Mouse (Mus musculus) right cerebral cortex, adult 18-20 months (tissue): ENCODE measurements at regions not wholly inside any gene's neighbourhood (a gene's known extent, or its start where the extent isn't known, plus 50 kb on each side); places are given as distances from the start of the nearest gene placed in this dataset.
"Not testable (repeated sequence)": the region's sequence is repeated elsewhere in the genome, so short reads cannot be mapped to it uniquely, and the experiment has no call there.

Source experiments
- DNase-seq: peaks from one replicate; pipeline ENCODE4 v3.0.0; 2022; ENCODE audit warnings: mixed read lengths

DNA sequence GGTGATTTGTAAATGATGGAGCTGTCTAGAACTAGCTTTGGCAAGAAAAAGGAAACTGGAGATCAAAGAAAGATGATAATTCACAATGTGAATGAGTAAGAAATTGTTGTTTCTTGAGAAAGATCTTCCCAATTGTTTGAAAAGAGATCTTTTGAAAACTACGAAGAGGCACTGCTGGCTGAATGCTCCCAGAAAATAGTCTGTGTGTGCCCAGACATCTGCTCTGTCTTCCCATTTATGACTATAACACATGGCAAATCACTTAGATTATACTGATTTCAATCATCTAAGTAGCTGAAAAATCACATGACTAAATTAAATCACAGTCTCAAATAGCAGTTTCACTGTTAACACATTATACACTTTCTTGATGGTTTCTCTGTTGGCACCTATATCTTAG, 434.2 kb upstream of the Sema6d start:
- no peak for DNase-seq

- DNase-seq, result no peak
These were observed 401.3 kb upstream of the Sema6d start for GRCm38 (mm10) chr2:123688290-123689030.

DNA sequence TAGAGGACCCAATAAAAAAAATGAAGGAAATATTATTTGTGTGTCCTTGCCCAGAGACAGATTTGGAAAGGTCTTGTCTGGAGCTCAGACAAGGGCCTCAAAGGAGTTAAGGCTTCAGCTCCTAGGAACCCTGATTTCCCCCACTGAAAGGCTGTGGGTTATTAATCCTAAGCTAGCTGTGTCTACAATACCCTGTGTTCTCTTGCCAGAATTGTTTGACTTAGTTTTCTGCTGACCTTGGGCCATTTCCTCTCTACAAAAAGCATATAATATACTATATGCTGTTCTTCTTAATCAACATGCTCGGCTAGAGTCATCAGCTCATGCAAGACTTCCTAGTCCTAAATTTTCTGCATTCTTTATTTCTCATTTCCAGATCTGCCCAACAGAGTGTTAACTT, 400.0 kb upstream of the Sema6d start:
- DNase-seq, result no peak

DNA sequence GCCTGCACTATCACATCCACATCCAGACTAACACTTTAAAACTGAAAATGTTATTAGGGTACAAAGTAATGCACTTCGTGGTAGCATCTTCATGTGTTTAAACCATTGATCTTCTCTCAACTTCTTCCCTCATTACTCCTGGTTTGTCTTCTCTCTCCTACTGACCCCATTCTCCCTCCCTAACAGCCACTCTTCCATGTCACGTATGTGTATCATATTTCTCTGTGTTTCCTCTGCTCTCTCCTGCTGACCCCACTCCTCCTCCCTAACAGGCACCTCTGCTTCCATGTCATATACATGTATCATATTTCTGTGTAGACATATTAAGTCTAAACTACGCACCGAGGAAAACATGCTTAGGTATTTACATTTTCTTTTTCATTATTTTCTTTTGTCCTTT, 350.1 kb upstream of the Sema6d start:
- no peak for DNase-seq

- DNase-seq, result no peak
These were observed 349.2 kb upstream of the Sema6d start for GRCm38 (mm10) chr2:123740541-123740940.

DNA sequence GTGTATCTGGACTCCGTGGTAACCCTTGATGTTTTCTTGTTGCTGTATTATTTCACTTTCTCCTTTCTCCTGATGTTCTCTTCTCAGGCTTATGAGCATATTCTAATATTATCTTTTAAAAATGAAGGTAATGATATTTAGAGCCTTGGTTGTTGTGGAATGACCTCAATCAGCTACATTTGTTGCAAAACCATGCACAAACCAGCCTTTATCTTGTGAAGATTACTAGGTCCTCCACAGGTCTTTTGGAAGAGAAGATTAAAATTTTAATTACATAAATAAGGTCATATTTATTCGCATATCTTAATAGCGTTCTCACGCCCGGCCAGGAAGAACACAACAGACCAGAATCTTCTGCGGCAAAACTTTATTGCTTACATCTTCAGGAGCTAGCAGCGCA, 335.5 kb upstream of the Sema6d start:
- DNase-seq, result no peak

DNA sequence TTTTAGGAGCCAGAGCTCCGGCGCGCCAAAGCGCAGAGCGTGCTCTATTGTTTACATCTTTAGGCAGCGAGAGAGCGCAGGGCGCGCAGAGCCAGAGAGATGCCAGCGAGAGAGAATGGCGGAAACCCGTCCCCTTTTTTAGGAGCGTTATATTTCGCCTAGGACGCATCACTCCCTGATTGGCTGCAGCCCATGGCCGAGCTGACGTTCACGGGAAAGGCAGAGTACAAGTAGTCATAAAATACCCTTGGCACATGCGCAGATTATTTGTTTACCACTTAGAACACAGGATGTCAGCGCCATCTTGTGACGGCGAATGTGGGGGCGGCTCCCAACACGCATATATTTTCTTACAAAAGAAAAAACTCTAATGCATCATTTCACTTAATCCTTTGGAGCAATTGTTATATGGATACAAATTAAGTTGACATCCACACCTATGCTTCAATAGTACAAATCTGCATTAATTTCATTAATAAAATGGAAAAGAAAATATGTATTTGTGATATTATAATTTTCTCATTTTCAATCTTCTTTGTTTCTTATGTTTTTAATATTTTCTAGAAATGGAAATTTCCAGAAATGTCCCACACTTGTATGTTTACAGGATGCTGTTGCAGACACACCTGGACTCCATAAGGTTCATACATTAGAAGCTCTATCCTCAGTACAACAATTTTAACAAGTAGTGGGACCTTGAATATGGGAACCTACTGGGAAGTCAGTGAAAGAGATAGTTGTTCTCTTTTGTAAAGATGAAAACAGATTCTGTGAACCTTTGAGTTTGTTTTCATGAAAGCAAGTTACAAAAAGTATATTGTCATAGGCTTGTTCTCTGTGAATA, 334.9 kb upstream of the Sema6d start:
- DNase-seq, result not testable (repeated sequence)

DNA sequence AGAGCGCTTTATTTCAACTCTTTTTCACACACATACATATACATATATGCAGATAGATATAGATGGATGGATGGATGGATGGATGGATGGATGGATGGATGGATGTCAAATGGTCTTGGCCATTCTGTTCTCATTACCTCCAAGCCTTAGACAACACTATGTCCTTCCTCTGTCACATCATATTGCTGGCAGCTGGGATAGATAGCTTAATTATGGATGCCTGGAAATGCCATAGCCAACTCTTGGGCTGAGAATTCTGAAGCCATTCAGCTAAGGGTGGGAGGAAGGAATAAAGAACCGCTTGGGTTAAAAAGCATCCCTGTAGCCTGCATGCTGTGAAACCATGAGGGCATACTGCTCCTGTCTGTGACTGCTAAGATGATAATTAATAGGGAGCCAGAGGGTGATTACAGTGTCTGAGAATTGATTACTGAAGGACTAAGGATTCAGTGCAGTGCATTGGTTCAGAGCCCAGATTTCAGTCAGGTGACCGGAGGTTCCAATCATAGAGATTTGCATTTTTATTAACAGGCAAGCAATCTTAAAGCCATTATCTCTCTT, 290.5 kb upstream of the Sema6d start:
- DNase-seq, result no peak

- DNase-seq, result no peak
These were observed 284.1 kb upstream of the Sema6d start for GRCm38 (mm10) chr2:123805646-123806045.

GRCm38 (mm10) chr2:123806370-123806769, 283.4 kb upstream of the Sema6d start:
- no peak for DNase-seq

GRCm38 (mm10) chr2:123813182-123813949, 276.4 kb upstream of the Sema6d start:
- DNase-seq, result peak; percentile 26

GRCm38 (mm10) chr2:123813950-123814337, 275.8 kb upstream of the Sema6d start:
- no peak for DNase-seq

GRCm38 (mm10) chr2:123816627-123817026, 273.1 kb upstream of the Sema6d start:
- no peak for DNase-seq

DNA sequence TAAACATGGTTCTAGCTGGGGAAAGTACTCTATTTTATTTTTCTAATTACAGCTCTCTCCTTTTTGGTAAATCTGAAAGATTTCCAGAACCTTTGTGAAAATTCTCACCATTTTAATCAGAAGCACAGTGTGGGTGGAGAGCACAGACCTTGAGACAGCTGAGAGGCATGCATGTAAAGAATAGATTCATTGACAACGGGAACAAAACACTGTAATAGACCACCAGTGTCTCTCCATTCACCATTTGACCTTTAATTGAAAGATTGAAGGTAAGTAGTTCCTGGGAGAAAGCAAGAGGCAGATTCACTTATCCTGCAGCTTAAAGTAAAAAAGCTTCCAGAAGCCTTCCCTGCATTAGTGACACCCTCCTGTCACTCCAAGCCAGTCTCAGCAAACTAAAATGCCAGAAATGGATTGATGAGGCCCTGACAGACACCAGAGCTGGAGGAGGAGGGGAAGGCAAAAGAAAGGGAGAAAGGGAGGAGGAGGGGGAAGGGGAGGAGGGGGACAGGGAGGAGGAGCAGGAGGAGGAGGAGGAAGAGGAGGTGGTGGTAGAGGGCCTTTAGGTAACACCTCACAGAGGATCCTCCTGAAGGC, 256.1 kb upstream of the Sema6d start:
- no peak for DNase-seq
